Mouse (Mus musculus) kidney, adult 2 months (tissue): ENCODE results near the gene Sh3kbp1.

Experiments used
- CTCF ChIP-seq: fragments of 200-500 bp; conservative IDR thresholded peaks from 2 replicates; pipeline ENCODE4 v1.5.1; 2011; ENCODE audit warnings: low read depth, mild to moderate bottlenecking, control low read depth, low read length, moderate library complexity, mixed read lengths; ENCODE audit not compliant: insufficient read depth, insufficient read length
- POLR2A ChIP-seq: fragments of 200-500 bp; IDR thresholded peaks from one replicate; pipeline ENCODE4 v1.6.1; 2011; ENCODE audit warnings: low read depth, low read length, control low read depth

DNA sequence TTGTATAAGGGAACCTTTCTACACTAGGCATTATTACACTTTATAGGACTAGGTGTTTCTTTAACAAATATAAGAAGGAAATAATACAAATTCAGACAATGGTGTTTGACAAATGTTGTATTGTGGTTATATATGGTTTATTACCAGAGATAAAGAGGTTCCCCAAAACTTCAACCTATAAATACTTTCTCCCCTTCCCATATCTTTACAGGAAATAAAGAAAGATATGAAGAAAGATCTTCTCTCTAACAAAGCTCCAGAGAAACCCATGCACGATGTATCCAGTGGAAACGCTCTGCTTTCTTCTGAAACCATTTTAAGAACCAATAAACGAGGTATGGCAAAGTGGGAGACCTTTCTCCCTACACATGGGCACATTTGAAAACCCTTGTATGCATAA lies 136.7 kb downstream of the Sh3kbp1 start:
- TF ChIP-seq CTCF (no peak), POLR2A (no peak)
